Mouse (Mus musculus): Measurements from ENCODE around the gene Lpin2.

GRCm38 (mm10) chr17:71135866-71136265 is 46.5 kb upstream of the Lpin2 start:
- TF ChIP-seq CTCF (IDR thresholded peaks at IDR 0.05; ENCODE audit: low read depth, low read length) (no peak), POLR2A (IDR thresholded peaks at IDR 0.05; ENCODE audit: extremely low read depth, insufficient read depth, low read length) (no peak)

All from liver, adult 2 months (tissue).